Mouse (Mus musculus) right cerebral cortex, postnatal 36 days (tissue): ENCODE measurements around the gene 3425401B19Rik.
A peak's percentile ranks its signal among the peaks of the same experiment; 100 is the strongest.

Source experiments
- DNase-seq, 2 experiments: peaks; one replicate each; pipeline ENCODE4 v3.0.0; 2022; ENCODE audit warnings: low spot score in 2 of 2, mixed read lengths in 1 of 2

The 3425401B19Rik gene

DNA sequence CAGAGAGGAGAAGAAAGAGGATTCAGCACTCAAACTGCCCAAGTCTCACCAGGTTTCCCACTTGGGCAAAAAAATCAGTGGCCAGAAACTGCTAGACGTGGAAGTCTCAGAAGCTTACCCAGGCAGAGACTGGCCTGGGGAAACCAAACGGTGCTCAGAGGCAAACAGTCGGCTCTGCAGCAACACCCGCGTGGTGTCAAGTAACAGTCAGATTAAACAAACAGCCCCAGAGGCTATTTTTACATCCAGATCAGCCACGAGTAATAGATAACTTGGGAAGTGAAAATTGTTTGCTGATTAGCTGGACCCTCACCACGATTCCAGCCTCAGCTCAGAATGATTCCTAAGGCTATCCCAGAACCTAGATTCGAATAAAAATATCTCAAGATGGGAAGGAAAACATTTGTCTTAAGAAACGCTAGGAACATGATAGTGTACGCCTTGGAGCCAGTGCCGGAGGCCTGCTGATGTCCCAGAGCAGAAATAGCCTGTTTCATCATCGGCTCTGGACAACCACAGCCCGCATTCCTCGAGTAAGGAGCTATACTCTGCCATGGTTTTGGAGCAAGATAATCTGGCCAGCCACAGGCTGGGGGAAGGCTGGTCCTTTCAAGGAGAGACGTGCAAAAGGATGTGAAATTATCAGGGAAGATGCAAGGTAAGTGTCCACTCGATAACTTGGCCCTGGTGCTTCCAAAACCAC lies at the start of gene 3425401B19Rik:
3425401B19Rik (minus strand) TSS at position 170 of the 703 bp plus-strand sequence.
- no peak for DNase-seq

DNA sequence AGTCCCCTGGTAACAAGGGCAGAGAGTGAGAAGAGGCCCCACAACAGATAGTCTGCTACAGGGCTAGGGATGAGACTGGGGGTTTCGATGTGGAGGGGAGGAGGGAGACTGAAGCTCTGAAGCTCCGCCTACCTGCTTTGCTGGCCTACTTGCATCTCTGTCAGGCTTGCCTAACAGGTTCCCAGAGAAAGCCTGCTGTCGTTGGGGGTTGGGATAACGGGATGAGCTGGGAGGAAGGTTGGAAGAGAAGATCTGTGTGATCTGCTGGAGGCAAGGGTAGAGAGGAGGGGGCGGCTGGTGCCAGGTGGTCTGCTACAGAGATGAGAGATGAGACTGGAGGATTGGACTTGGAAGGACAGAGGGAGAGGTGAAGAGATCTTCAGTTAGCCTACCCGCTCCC lies 47.9 kb upstream of the 3425401B19Rik start:
- DNase-seq, result no peak

DNA sequence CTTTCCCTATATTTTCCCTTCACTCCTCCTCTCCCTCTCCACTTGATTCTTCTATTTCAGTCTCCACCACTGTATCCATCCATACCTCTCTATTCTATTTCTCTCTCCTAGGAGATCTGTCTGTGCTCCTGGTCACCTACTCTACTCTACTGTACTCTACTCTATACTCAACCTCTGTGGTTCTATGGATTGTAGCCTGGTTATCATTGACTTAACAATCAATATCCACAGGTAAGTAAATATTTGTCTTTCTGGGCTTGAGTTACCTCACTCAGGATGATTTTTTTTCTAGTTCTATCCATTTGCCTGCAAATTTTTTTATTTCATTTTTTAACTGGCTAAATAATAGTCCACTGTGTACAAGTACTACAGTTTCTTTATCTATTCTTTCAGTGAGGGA lies 41.8 kb upstream of the 3425401B19Rik start:
- DNase-seq, result no peak

DNA sequence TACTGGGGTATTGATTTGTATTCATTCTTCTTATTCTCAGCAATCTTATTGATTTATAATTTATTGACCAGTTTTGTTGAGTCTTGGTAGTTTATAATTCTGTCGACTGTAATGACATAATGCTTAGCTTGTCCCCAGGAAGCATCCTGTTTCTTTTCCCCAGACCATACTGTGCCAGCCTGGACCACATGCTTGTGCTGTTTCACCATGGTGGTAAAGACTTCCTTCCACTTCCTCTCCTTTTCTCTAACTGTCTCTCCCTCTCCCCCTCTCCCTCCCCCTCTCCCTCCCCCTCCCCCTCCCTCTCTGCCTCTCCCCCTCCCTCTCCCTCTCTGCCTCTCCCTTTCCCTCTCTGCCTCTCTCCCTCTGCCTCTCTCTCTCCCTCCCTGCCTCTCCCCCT lies 36.4 kb upstream of the 3425401B19Rik start:
- DNase-seq, result no peak

DNA sequence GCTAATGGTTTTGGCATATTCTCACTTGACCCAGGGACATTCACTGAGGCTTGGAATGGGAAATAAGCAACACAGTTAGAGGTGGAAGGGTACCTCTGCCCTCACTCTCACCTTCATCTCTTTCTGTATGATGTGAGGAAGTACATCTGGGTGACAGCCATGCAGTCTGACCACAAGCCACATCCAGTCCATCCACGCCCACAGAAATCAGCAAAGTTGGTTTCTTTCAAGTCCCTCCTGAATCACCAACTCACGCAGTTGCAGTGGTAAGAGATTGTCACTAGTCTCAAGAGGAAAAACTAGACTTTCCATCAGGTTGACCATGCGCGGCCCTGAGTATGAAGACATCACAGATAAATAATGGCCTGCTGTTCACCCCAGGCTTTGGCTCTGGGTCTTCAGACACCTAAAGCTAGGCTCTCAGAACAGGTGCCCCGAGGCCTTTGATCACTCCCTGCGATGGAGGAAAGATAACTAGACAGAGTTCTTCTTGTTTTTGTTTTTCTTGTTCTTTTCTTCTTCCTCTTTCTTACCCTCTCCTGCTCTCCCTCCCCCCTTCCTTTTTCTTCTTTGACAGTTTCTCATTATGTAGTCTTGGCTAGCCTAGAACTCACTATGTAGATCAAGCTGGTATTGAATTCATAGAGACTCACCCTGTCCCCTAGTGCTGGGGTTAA lies 31.8 kb upstream of the 3425401B19Rik start:
- DNase-seq, result no peak

DNA sequence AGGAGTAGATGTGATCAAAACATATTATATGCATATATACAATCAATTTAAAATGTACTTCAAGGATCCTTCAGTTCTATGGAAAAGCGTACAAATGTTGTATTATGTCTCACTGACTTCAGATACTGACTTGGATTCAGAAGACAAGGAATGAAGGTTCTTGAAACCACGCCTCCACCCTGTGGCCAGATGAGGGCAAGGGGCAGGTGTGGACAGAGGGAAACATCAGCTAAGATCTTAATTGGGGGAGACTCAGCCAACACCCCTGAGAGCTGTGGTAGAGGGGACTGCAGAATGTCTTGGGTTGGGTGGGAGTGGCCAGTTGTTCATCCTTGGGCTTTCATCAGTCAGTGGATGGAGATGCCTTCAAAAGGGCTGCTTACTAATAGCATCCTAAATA lies 30.4 kb upstream of the 3425401B19Rik start:
- DNase-seq, result no peak

DNA sequence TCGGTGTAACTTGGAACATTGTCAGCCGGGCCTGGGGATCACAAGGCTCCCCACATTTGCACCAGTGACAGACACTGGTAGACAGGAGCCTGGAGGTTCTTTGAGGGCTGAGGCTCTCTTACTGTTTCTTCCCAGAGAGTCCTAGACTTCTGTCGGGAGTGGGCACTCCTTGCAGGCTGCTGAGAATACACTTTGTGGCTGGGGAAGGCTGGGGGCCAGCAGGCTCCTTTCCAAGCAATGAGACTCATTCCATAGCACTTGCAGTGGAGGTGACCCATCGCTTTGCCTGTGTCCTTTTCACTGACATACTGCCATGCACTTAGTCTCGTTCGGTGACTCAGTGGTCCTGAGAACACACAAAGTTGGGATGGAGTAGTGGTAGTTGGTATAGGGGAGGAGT lies 30.0 kb upstream of the 3425401B19Rik start:
- DNase-seq, result no peak

DNA sequence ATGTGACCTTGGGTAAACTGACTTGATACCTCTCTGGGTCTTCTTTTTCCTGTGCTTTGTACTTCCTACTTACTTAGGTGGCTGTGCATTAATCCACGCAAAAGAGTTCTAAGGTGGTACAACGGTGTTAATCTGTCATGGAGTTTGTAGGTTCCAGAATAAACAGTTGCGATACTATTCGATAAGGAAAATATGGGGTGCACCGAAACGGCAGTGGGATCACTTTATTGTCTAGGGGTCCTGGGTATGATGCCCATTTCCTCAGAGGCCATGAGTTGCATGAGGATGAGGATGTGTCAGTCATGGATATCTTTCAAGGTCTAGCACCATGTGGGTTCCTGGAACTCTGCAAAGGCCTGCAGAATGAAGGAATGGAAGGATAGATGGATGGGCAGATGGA lies 24.8 kb upstream of the 3425401B19Rik start:
- DNase-seq, result no peak

DNA sequence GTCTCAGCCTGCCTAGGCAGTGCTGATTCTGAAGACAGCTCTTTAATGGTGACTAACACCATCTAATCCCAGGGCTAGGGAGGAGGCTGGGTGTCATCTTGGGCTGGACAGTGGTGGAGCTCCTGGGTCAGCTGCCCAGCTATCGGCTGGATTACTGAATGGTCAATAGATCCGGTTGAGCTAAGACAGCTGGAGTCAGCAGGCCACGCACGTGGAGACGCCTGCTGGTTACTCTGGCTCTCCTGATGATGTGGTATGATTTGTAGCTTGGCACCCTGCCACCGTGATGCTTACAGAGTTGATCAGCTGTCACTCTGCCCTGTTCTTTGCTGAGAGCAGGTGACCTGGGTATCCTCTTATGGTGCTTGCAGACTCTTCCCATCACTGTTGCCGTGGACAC lies 23.7 kb upstream of the 3425401B19Rik start:
- DNase-seq, result no peak

DNA sequence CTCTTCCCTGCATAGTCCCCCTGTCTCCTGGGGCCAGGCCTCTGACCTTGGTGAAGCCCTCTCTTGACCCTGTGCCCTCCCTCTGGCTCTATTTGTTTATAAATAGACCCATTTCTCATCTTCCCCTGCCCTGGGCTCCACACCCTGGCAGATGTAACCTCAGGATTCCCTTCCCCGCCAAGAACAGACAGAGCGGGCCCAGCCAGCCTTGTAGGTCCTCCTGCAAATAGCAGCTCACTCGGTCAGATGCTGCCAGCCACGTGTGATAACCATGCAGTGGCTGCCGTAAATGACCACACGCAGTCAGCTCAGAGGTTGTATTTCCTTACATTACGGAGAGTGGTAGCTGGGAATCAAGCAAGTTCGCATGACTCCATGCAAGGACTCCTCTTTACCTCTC lies 22.8 kb upstream of the 3425401B19Rik start:
- no peak for DNase-seq

DNA sequence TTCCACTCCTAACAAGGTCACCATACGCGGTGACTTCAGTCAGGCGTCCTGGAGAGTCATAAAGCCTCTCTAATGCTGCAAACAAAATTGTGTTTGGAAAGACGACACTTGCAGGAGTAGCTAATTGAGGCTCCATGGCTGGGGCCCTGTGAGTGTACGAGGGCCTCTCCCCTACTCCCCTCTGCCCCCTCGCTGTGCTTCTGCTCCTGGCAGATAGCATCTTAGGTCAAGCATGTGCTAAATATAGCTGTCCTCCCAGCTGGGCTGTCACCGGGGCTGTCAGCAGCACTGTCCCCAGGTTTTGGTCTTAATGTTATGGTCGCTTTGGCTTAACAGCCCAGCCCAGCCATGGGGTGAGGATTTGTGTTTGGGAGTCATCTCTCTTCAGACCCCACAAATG lies 15.9 kb upstream of the 3425401B19Rik start:
- no peak for DNase-seq

DNA sequence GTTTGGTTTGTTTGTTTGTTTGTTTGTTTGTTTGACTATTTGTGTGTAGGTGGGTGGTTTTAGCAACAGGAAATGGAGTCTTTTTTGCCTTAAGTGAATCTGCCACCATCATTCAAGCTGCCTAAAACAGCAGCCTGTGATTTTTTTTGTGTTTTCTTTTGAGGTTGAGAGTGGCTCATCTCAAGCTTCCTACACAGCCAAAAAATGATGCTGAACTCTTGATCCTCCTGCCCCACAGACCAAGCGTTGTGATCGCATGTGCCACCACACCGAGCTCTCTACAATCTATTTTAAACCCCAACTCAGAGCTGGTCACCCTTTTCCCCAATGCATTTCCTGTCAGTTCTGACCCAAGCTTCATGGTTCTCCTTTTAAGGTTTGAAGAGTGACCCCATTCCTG lies 13.5 kb upstream of the 3425401B19Rik start:
- DNase-seq, result no peak

DNA sequence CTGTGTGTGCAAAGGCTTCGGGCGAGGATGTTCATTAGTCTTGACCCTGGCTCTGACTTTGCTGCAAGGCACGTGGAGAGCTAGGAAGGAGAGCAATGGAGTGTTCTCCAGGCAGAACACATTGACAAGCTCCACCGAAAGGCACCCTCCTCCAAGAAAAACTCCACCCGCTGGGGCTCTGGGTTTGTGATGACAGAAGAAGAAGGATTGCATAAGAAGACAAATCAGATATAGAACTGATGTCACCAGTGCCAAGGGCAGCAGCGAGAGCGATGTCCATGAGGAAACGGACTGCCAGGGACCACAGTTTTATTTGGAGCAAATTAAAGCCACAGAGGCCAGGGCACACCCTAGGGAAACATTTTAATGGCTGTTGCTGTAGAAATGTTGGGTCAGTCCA lies 12.7 kb upstream of the 3425401B19Rik start:
- no peak for DNase-seq

DNA sequence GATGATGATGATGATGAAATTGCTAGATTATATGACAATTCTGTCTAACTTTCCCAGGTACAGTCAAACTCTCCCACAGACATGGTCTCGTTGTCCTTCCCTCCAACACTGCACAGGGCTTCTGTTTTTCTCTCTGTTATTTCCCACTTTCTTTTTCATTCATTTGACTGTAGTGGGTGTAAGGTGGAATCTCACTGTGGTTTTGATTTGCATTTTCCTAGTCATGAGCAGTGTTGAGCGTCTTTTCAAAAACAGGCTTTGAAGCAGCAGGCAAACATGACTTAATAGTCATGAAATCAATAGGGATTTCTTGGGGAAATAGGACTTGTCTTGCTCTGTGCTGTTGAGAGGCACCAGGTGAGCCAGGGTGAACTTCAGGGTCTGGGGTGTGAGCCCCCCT lies 11.3 kb upstream of the 3425401B19Rik start:
- DNase-seq, result no peak

DNA sequence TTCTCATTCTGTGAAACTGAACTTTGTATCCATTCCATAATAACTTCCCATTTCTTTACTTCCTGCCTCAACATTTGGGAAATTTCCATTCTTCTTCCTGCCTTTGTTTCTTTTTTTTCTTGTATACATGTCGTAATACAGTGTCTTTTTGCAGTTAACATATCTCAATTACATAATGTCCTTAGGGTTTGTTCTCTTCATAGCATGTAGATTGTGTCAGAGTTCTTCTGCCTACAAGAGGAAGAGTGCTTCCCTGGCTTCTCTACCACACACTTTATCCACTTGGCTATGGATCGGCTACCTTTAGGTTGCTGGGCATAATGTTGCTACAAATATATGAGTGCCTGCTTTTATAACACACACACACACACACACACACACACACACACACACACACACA lies 10.8 kb upstream of the 3425401B19Rik start:
- DNase-seq, result no peak

DNA sequence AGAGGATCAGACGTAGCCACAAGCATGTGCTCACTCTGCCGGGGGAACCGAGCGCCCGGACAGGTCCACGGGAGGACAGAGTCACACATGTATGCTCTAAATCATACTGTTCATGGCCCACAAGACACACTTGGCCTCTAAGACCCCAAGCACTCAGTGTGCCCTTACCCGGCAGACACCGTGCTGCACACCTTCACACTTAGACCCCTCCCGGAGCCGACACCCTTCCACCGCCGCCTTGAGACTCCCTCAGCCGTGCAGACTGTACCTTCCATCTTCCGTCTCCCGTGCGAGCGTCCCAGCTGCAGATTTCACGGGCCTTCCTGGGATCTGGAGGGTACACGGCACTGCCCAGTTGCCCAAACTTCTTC lies 373 bp downstream of the 3425401B19Rik start:
- no peak for DNase-seq

DNA sequence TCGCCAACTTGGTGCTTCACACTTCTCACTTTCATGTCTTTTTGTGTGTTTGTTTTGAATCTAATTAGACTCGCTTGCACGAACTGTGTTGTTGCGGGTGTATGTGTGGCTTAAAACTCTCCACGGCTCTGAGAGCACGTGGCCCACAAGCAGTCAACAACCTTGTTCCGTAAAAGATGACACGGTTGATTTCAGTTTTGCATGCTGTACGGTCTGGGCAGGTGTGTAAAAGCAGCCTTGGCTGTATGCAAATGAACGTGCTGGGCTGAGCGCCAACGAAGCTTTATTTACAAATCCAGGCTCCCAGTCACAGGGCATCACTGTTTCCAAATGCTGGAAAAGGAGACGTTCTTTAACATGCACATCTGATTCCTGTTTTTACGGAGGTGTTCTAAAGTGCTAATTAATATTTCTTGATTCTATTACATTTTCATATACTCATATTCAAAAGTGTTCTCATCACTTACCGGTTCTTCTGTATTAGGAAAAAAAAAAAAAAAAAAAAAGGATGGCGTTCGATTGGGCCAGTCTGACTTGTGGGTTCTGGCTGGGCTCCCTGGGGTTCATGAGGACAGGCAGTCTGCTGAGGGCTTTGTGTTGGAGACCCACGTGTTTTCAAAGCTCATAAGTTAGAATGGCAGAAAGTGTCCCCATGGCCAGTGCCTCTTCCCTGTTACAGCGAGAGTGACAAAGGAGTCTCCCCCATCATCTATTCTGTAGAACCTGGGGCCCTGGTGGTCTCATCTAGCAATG lies 935 bp downstream of the 3425401B19Rik start:
- peak; percentile 7 to 8 for DNase-seq

DNA sequence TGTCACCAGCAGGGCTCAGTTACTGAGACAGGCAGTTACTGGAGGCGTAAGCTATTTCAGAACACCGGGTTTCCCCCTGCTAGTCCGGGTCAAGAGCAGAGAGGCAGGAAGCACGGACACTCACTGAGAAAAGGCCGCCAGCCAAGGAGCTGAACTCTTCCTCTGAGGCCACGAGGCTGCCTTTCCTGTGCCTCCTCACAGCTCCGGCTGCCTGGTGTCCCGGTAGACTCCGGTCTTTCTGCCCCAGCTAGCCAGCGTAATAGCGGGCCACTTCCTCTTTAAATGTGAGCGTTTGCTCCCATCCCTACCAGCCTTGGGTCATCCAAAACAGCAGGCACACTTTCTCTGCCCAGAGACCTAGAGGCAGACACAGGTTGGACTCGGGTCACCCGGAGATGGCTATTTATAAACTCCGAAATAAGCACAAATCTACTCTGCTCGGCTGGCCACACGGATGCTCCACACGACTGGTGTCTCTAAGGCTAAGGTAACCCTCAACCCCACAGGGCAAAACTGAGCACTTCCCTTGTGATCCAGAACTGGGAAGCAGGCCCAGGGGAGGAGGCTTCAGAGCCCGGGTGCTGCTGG lies 1.7 kb downstream of the 3425401B19Rik start:
- peak in 1 of 2 experiments; percentile 3 for DNase-seq

DNA sequence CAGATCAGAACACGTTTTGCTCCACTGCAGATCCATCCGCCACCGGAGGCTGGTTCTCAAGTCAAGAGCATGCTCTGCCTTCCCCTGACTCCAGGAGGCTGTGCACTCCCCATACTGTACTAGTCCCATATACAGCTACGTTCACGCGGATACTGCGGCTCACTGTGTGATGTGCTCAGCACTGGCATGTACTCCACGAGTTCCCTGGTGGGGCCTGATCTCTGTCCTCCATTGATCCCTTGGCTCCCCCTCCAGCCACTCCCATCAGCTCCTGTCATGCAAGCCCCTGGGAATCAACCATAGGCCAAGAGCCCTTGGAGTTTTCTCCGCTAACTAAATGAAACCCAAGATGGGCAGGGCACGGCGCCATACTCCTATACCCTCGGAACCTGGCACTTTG lies 2.6 kb downstream of the 3425401B19Rik start:
- no peak for DNase-seq

DNA sequence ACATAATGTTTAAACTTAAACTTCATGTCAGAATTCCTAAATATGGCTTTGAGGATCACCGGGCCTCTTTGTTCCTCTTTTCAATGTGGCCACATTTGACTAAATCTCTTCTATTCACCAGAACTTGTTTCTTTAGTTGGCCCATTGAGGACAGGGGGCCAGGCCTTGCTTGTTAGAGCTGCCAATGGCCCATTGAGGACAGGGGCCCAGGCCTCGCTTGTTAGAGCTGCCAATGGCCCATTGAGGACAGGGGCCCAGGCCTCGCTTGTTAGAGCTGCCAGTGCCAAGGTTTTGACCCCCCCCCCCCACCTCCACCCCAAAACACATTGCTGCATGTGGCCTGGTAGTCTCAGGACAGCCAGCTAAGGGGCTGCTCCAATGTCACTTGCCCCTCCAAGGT lies 3.5 kb downstream of the 3425401B19Rik start:
- no peak for DNase-seq

DNA sequence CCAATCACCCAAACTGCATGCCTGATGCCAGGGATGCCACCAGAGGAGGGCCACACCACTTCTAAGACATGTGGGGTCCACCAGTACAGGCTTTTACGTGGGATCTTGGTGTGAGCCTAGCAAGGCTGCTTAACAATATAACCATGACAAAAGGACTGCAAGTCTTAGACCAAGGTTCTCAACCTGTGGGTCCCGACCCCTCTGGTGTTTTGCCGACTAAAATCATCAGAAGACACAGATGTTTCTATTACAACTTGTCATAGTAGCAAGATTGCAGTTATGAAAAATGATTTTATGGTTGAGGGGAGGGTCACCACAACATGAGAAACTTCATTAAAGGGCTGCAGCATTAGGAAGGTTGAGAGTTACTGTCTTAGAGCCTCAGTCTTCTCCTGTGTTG lies 6.5 kb downstream of the 3425401B19Rik start:
- no peak for DNase-seq

DNA sequence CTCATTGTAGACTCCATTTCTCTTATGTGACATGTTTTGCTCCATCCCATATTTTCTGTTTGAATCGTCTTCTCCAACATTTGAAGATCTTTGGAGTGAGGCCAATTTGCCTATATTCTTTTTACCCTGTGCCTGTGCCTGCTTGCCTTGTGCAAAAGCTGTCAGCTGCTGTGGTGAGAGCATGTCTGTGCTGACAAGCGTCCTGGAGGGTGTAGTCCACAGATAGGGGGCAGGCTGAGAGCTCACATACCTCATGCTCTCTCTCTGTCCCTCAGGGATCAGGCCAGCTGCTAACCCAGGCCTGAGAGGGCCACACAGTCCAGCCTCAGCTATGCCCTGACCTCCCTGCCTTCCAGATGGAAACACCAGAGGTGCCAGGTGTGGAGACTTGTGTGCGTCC lies 11.9 kb downstream of the 3425401B19Rik start:
- DNase-seq, result no peak

DNA sequence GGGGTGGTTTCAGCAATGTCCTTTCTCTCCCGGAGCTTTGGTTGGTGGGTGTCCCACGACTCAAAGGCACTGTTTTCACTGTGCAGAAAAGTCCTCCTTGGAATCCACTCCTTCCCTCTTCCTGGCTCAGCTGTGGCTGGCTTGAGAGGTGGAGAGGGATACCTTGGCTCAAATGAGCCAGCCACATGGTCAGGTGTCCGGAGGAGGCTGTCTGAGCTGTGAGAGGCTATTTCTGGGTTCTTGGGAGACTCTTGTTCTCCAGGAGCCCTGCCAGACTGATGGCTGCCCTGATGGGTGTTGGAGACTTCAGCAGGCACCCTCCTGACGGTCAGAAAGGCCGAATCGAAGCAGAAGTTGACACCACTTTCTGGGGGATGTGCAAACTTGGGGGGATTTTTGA lies 22.0 kb downstream of the 3425401B19Rik start:
- no peak for DNase-seq
